Mouse (Mus musculus) brown adipose tissue, adult 24 weeks (tissue): ENCODE measurements around the gene Jmy. TPM values are rescaled to one million over a fixed set of nuclear protein-coding genes. Genes with fewer than 3 reads are reported as not detected.

Source experiments
- H3K27ac ChIP-seq: fragments of 200-500 bp; replicated peaks from 2 replicates; pipeline ENCODE4 v1.5.1; 2012; ENCODE audit warnings: low read depth, mild to moderate bottlenecking, low read length
- H3K4me1 ChIP-seq: fragments of 200-500 bp; 2 replicates; pipeline ENCODE4 v1.6.1; 2012; ENCODE audit warnings: low read length, mixed read lengths; ENCODE audit not compliant: control insufficient read depth, insufficient read depth, insufficient read length
- H3K4me3 ChIP-seq: fragments of 200-500 bp; 2 replicates; pipeline ENCODE4 v1.5.1; 2012; ENCODE audit warnings: low read depth, mild to moderate bottlenecking, low read length, moderate library complexity; ENCODE audit not compliant: insufficient read depth
- polyA plus RNA-seq: library from polyadenylated mRNA; stranded (reverse); fragments of >200 nt; gene quantifications from 2 replicates; pipeline ENCODE4 v1.2.4, GENCODE M21; 2012; ENCODE audit not compliant: missing spikeins, insufficient read depth, insufficient read length

Gene Jmy
- polyA plus RNA-seq, 1 experiment = 7.0 TPM

GRCm38 (mm10) chr13:93415055-93415454 is 84.6 kb downstream of the Jmy start:
- H3K27ac ChIP-seq = no peak overlapping the region
- no peaks in the 10 kb centered on the region for H3K4me1 ChIP-seq
- H3K4me3 ChIP-seq = no peak overlapping the region

DNA sequence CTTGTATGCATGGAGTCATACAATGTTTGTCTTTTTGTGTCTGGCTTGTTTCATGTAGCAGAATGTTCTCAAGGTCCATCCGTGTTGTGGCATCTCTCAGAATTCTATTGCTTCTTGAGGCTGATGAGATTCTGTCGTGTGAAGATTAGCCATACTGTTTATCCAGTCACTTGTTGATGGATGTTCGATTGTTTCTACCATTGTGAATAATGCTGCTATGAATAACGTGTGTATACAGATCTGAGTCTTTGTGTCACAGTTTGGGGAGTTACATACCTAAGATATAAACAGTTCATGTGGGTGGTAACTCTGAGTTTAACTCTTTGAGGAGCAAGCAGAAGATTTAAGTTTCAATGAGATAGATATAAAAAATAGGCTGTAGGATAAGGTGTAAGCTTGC is 89.3 kb downstream of the Jmy start:
- Histone ChIP-seq H3K4me3 (no peak overlapping the region), H3K4me1 (no peaks in the 10 kb centered on the region), H3K27ac (no peak overlapping the region)

DNA sequence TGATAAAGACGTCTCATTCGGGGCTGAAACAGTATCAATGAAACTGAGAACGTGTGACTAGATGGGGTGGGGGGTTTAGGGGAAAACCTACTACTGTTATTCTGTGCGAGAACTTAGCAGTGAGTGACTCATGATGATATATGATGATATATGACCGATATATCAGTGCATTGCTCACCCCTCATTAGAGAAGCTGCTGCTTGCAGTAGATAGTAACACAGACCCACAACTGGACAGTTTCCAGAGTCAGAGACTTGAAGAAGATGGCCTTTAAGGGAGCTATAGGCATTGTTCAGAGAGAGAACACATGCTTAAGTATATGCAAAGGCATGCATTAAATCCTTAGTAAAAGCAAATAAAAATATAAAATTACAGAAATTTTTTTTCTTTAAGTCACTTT is 92.8 kb downstream of the Jmy start:
- Histone ChIP-seq H3K4me3 (no peak overlapping the region), H3K27ac (no peak overlapping the region), H3K4me1 (no peaks in the 10 kb centered on the region)

- H3K4me1 ChIP-seq = no peaks in the 10 kb centered on the region
- H3K27ac ChIP-seq = no peak overlapping the region
- no peak overlapping the region for H3K4me3 ChIP-seq
Observed at GRCm38 (mm10) chr13:93401947-93402346, 97.7 kb downstream of the Jmy start.

GRCm38 (mm10) chr13:93399710-93400216 is 99.8 kb downstream of the Jmy start:
- Histone ChIP-seq H3K27ac (no peak overlapping the region), H3K4me1 (no peaks in the 10 kb centered on the region), H3K4me3 (no peak overlapping the region)

GRCm38 (mm10) chr13:93389242-93389625 is 110.4 kb downstream of the Jmy start:
- H3K27ac ChIP-seq = no peak overlapping the region
- no peaks in the 10 kb centered on the region for H3K4me1 ChIP-seq
- no peak overlapping the region for H3K4me3 ChIP-seq

DNA sequence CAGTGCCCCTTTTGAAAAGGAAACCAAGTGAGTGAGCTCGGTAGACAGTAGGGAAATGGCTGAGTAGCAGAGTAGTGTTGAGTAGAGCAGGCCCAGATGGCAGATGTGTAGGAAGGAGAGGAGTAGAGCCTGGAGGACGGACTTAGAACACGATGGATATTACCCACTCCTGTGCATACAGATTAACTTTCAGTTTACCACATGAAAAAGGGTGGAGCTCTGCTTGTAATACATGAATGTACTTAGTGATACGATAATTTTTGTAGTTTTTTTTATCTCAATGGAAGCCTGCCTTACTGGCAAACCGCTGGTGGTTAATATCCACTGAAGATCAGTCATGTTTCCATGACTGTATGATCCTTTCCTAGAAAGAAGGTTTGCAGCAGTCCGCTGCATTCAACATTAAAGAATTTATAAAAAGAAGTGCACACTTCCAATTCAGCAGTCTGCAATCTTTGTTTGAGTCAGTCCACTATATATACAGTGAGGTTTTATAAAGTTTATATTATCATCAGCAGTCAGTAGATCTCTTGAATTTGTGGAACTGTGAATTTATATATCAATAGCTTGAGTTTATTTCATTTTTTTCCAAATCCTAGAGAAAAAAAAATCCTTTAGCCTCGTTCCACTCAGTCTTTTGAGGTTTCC is 110.9 kb downstream of the Jmy start:
- Histone ChIP-seq H3K4me1 (no peaks in the 10 kb centered on the region), H3K4me3 (no peak overlapping the region), H3K27ac (no peak overlapping the region)

- no peak overlapping the region for H3K27ac ChIP-seq
Observed at GRCm38 (mm10) chr13:93387440-93387839, 112.2 kb downstream of the Jmy start.

GRCm38 (mm10) chr13:93385147-93385546 is 114.5 kb downstream of the Jmy start:
- Histone ChIP-seq H3K4me3 (no peak overlapping the region), H3K4me1 (no peaks in the 10 kb centered on the region), H3K27ac (no peak overlapping the region)

More at GRCm38 (mm10) chr13:93387440-93387839, 112.2 kb downstream of the Jmy start:
- no peaks in the 10 kb centered on the region for H3K4me1 ChIP-seq
- no peak overlapping the region for H3K4me3 ChIP-seq

DNA sequence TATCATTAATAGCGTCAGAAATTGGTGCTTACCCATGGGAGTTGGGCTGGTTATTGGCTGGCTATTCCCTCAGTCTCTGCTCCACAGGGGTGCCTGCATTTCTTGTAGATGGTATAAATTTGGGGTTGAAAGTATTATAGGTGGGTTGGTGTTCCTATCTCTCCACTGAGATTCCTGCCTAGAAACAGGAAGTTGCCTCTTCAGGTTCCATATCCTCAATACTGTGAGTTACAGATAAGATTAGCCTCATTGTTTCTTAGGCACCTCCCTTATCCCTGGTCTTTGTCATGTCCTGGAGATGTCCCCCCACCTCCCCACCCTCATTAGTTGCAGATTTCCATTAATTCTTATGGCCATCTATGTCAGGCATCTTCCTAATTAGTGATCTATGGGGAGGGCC is 115.1 kb downstream of the Jmy start:
- H3K4me1 ChIP-seq = no peaks in the 10 kb centered on the region
- H3K27ac ChIP-seq = no peak overlapping the region
- H3K4me3 ChIP-seq = no peak overlapping the region

DNA sequence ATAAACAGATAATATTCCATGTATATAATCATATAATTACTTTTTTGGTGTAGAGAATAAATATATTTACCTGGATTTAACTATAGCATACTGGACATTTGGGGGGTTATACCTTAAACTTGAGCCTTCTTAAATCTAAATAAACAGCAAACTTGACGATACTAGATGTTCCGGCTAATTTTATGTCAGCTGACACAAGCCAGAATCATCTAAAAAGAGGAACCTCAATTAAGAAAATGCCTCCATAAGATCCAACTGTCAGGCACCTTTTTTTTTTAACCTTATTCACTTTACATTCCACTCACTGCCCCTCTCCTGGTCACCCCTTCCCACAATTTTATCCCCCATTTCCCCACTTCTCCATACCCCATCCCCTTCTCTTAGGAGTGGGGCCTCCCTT is 116.0 kb downstream of the Jmy start:
- Histone ChIP-seq H3K27ac (no peak overlapping the region), H3K4me1 (no peaks in the 10 kb centered on the region), H3K4me3 (no peak overlapping the region)

- Histone ChIP-seq H3K4me3 (no peak overlapping the region), H3K27ac (no peak overlapping the region), H3K4me1 (no peaks in the 10 kb centered on the region)
Observed at GRCm38 (mm10) chr13:93383092-93383491, 116.5 kb downstream of the Jmy start.

DNA sequence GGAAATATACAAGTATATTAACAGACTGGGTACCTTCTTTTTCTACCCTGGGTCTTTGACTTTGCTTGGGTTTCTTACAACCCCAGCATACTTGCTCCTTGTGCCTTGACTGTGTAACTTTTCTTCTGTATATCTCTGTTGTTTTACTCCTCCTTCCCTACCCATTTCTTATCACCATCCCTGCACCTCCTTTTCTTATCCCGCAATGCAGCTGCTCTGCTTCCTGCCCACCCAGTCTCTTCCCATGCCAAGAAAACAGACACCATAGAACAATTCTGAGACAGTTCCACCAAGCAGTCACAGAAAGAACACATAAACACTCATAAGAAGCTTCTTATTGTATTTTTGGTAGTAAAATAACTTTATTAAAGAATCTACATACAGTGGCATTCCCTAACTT is 118.3 kb downstream of the Jmy start:
- Histone ChIP-seq H3K4me1 (no peaks in the 10 kb centered on the region), H3K4me3 (no peak overlapping the region), H3K27ac (no peak overlapping the region)

GRCm38 (mm10) chr13:93380399-93381063 is 119.1 kb downstream of the Jmy start:
- Histone ChIP-seq H3K4me1 (no peaks in the 10 kb centered on the region), H3K4me3 (no peak overlapping the region), H3K27ac (no peak overlapping the region)
